Mouse (Mus musculus) ES-E14 (cell line): Measurements from ENCODE around the gene Phrf1.

Experiments
- CHD2 ChIP-seq: IDR thresholded peaks from 2 replicates; pipeline ENCODE4 v1.6.1; 2014; ENCODE audit warnings: mild to moderate bottlenecking, low read depth, low read length, inconsistent platforms
- MAFK ChIP-seq: IDR thresholded peaks from 2 replicates; pipeline ENCODE4 v1.6.1; 2014; ENCODE audit warnings: mild to moderate bottlenecking, low read depth, low read length, inconsistent platforms; ENCODE audit not compliant: insufficient read depth
- ZNF384 ChIP-seq: IDR thresholded peaks from 2 replicates; pipeline ENCODE4 v1.6.1; 2012; ENCODE audit warnings: low read depth, low read length, inconsistent platforms

DNA sequence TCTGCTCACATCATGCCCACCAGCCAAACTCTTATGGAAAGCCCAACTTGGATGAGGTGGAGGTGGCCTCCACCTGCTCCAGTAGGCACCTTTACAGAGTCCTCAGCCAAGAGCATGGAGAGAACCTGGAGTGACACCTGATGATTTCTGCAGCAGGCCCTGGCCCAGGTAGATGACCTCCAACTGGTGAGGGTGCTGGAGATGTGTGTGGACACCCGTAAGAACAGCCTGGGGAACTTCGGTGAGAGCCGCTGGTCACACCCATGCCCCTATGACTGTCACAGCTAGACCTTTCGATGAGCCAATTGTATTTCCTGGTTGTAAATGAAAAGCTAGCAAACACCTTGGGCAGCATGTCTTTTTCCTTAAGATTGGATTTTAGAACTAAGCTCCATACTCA, 30.5 kb upstream of the Phrf1 start:
- no peak for TF ChIP-seq MAFK
- TF ChIP-seq ZNF384, result no peak
- TF ChIP-seq CHD2, result no peak
